Mouse (Mus musculus) myocyte (in vitro differentiated cells): ENCODE results near the gene Gng5.

ENCODE experiments used
- CEBPB ChIP-seq: IDR thresholded peaks from 2 replicates; pipeline ENCODE4 v1.6.1; 2011; ENCODE audit warnings: mild to moderate bottlenecking, moderate library complexity; ENCODE audit not compliant: poor library complexity, insufficient read depth, severe bottlenecking
- E2F4 ChIP-seq: IDR thresholded peaks from one replicate; pipeline ENCODE4 v1.6.1; 2011; ENCODE audit warnings: mild to moderate bottlenecking, control low read depth, moderate library complexity; ENCODE audit not compliant: insufficient read depth
- MAX ChIP-seq: IDR thresholded peaks from one replicate; pipeline ENCODE4 v1.6.1; 2011; ENCODE audit warnings: low read depth, mild to moderate bottlenecking, control low read depth
- POLR2A ChIP-seq: IDR thresholded peaks from one replicate; pipeline ENCODE4 v1.6.1; 2011; ENCODE audit warnings: low read depth, mild to moderate bottlenecking, control low read depth, moderate library complexity; ENCODE audit not compliant: insufficient read length
- POLR2AphosphoS2 ChIP-seq: IDR thresholded peaks from one replicate; pipeline ENCODE4 v1.6.1; 2011; ENCODE audit warnings: low read depth, control low read depth; ENCODE audit not compliant: insufficient read length
- TCF12 ChIP-seq: IDR thresholded peaks from one replicate; pipeline ENCODE4 v1.6.1; 2011; ENCODE audit warnings: mild to moderate bottlenecking, control low read depth; ENCODE audit not compliant: poor library complexity, insufficient read depth, severe bottlenecking
- USF1 ChIP-seq: IDR thresholded peaks from one replicate; pipeline ENCODE4 v1.6.1; 2011; ENCODE audit warnings: low read depth, mild to moderate bottlenecking, control low read depth, moderate library complexity

DNA sequence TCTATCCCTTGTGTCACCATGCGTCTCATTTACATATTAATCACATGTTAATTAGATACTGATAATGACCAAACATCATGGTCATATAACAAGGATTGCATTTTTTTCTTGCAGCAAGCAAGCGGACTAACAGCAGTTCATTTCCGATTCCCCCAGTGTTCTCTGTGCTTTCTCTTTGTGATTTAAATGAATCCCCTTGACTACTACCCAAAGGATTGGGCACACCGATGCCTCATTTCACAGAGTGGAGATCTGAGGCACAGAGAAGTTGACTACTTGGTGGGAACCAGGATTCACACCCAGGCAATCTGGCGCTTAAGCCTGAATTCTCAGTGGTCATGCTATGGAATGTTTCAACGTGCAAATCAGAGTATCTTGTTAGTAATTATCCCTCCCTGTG, 35.4 kb downstream of the Gng5 start:
- TF ChIP-seq CEBPB: no peak
- no peak for TF ChIP-seq E2F4
- TF ChIP-seq TCF12: no peak
- TF ChIP-seq MAX: no peak
- no peak for TF ChIP-seq POLR2A
- no peak for TF ChIP-seq POLR2AphosphoS2
- TF ChIP-seq USF1: no peak
